Mouse (Mus musculus) neural tube, embryonic 13.5 days (tissue): Measurements from ENCODE around the gene Zc3h8. TPM values are rescaled to one million over a fixed set of nuclear protein-coding genes. Genes with fewer than 3 reads are reported as not detected.

Experiments used
- ATAC-seq: fragments of 200-750 bp; cut with Nextera tagmentation; 2 replicates; pipeline ENCODE4 v1.8.0; 2017; ENCODE audit warnings: low read depth, mild to moderate bottlenecking, moderate TSS enrichment, moderate library complexity
- H3K27ac ChIP-seq: fragments of 300-500 bp; sonication (generic); replicated peaks from 2 replicates; pipeline ENCODE4 v1.5.1; 2015; ENCODE audit warnings: moderate library complexity, mild to moderate bottlenecking, inconsistent platforms
- H3K27me3 ChIP-seq: fragments of 300-500 bp; sonication (generic); 2 replicates; pipeline ENCODE4 v1.6.1; 2015; ENCODE audit warnings: mild to moderate bottlenecking, inconsistent platforms
- H3K36me3 ChIP-seq: fragments of 300-500 bp; sonication (generic); 2 replicates; pipeline ENCODE4 v1.6.1; 2015; ENCODE audit warnings: mild to moderate bottlenecking, inconsistent platforms
- H3K4me1 ChIP-seq: fragments of 300-500 bp; sonication (generic); replicated peaks from 2 replicates; pipeline ENCODE4 v1.6.1; 2015; ENCODE audit warnings: inconsistent platforms
- H3K4me2 ChIP-seq: fragments of 300-500 bp; sonication (generic); 2 replicates; pipeline ENCODE4 v1.6.1; 2015; ENCODE audit warnings: inconsistent platforms, mild to moderate bottlenecking, moderate library complexity
- H3K4me3 ChIP-seq: fragments of 300-500 bp; sonication (generic); 2 replicates; pipeline ENCODE4 v1.5.1; 2015; ENCODE audit warnings: mild to moderate bottlenecking, inconsistent platforms
- H3K9ac ChIP-seq: fragments of 300-500 bp; sonication (generic); 2 replicates; pipeline ENCODE4 v1.6.1; 2015; ENCODE audit warnings: moderate library complexity, mild to moderate bottlenecking, inconsistent platforms
- H3K9me3 ChIP-seq: fragments of 300-500 bp; sonication (generic); 2 replicates; pipeline ENCODE4 v1.6.1; 2016; ENCODE audit warnings: inconsistent platforms
- WGBS: fragments of 180-500 bp; shearing (Covaris S2); methylation state at CpG from one replicate; pipeline ENCODE4 v1.1.7; 2015; 5-methylcytosine and 5-hydroxymethylcytosine counted together
- microRNA-seq: library from miRNA; unstranded; fragments of <30 nt; microRNA quantifications from one replicate; pipeline ENCODE4, GENCODE M21; 2016
- polyA plus RNA-seq: library from polyadenylated mRNA; unstranded; fragments of >200 nt; fragmentation: Nextera tagmentation; extraction: Ambion mirVana; gene quantifications from 2 replicates; pipeline ENCODE4 v1.2.1, GENCODE M21; 2015

Gene Zc3h8
- polyA plus RNA-seq, 1 experiment from 2014 or later, result 10.9 TPM

DNA sequence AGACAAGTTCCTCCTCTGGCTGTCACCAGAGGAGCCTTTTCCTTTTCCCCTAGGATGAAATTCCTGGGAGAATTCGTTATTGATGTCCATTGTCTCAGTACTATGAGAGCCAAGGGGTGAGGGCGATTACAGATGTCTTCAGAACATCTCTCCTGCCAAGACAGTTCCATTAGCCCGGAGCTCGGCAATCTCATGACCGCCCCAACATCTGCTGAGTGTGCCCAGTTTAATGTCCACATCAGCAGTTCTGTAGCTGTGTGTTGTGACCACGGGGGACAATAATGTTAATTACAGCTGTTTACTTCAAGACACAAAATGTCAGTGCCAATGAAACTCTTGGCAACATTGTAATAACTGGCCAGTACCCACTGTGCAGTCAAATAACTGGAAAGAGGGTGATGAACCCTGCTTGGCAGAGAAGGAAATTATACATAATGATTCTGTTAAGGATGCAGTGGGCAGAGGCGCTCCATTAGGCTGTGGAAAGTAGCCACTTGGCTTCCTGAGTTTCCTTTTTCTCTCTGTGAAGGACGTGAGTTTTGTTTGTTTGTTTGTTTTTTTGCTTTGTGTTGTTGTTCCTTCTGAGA, 58.6 kb downstream of the Zc3h8 start:
- H3K4me2 ChIP-seq, result no peak overlapping the region
- WGBS, result 74% methylated on average over 8 of the region's 8 CpGs
- no peak overlapping the region for H3K9ac ChIP-seq
- no peaks in the 10 kb centered on the region for H3K27me3 ChIP-seq
- H3K9me3 ChIP-seq, result no peaks in the 10 kb centered on the region
- no peaks in the 10 kb centered on the region for H3K36me3 ChIP-seq
- no peaks in the 10 kb centered on the region for H3K4me1 ChIP-seq
- H3K27ac ChIP-seq, result no peak overlapping the region
- no peak overlapping the region for H3K4me3 ChIP-seq
- no peak for ATAC-seq

DNA sequence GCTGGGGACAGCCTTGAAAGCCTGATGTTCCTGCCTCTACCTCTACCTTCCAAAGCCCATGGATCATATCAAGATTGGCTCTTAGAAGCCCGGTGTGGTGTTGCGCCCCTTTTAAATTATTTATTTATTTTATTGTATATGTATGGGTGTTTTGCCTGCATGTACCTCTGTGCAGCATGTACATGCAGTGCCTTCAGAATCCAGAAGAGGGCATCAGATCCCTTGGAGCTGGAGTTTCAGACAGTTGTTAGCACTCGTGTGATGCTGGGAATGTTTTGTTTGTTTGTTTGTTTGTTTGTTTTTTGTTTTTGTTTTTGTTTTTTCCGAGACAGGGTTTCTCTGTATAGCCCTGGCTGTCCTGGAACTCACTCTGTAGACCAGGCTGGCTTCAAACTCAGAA, 62.6 kb downstream of the Zc3h8 start:
- H3K4me3 ChIP-seq, result no peak overlapping the region
- H3K4me2 ChIP-seq, result no peak overlapping the region
- no peaks in the 10 kb centered on the region for H3K9me3 ChIP-seq
- H3K4me1 ChIP-seq, result no peaks in the 10 kb centered on the region
- H3K27ac ChIP-seq, result no peak overlapping the region
- no peaks in the 10 kb centered on the region for H3K27me3 ChIP-seq
- H3K9ac ChIP-seq, result no peak overlapping the region
- WGBS, result 69% methylated on average over 4 of the region's 4 CpGs
- no peak for ATAC-seq
- H3K36me3 ChIP-seq, result no peaks in the 10 kb centered on the region

Small RNA genes lying within 50 kb of the gene (microRNA-seq; reads per million reads assigned to microRNA genes)
- gene Gm22859, result not detected

Other genes with a start within 250 kb of the Zc3h8 start
- gene Mertk, start 245.1 kb downstream of the Zc3h8 start, polyA plus RNA-seq, result 2.2 and 2.4 TPM in 2 replicates
- 35.6 and 37.4 TPM in 2 replicates for gene Tmem87b, start 126.0 kb downstream of the Zc3h8 start, polyA plus RNA-seq
- gene Fbln7, start 81.1 kb downstream of the Zc3h8 start, polyA plus RNA-seq, result 1.9 and 2.7 TPM in 2 replicates
- gene Zc3h6, start 23.3 kb upstream of the Zc3h8 start, polyA plus RNA-seq, result 3.7 TPM in 2 replicates
- gene Gm10762, start 23.6 kb upstream of the Zc3h8 start, polyA plus RNA-seq, result 22.2 and 24.2 TPM in 2 replicates
- 0.84 and 0.96 TPM in 2 replicates for gene Vinac1, start 104.1 kb upstream of the Zc3h8 start, polyA plus RNA-seq
- 32.4 and 33.1 TPM in 2 replicates for gene Ttl, start 121.9 kb upstream of the Zc3h8 start, polyA plus RNA-seq
- 17.2 and 18.5 TPM in 2 replicates for gene Polr1b, start 156.9 kb upstream of the Zc3h8 start, polyA plus RNA-seq
- gene Chchd5, start 185.6 kb upstream of the Zc3h8 start, polyA plus RNA-seq, result 25.7 and 27.9 TPM in 2 replicates